Mouse (Mus musculus): ENCODE measurements around the gene Zfp804a.

The Zfp804a gene

GRCm38 (mm10) chr2:82217873-82218272 is 164.9 kb downstream of the Zfp804a start:
- in situ Hi-C loops (cut with MboI; ENCODE audit: low pct_unique_long_range_greater_than_20kb in 1 of 2, low sequenced_read_pairs in 2 of 2, unreplicated experiment in 1 of 2): no loop called here

- in situ Hi-C loops (cut with MboI; ENCODE audit: low pct_unique_long_range_greater_than_20kb in 1 of 2, low sequenced_read_pairs in 2 of 2, unreplicated experiment in 1 of 2): no loop called here
Observed at GRCm38 (mm10) chr2:82246020-82246419, 193.0 kb downstream of the Zfp804a start.

- in situ Hi-C loops (cut with MboI; ENCODE audit: low pct_unique_long_range_greater_than_20kb in 1 of 2, low sequenced_read_pairs in 2 of 2, unreplicated experiment in 1 of 2): no loop called here
Observed at GRCm38 (mm10) chr2:82246902-82247522, 194.0 kb downstream of the Zfp804a start.

- in situ Hi-C loops (cut with MboI; ENCODE audit: low pct_unique_long_range_greater_than_20kb in 1 of 2, low sequenced_read_pairs in 2 of 2, unreplicated experiment in 1 of 2): no loop called here
Observed at GRCm38 (mm10) chr2:82253382-82253781, 200.4 kb downstream of the Zfp804a start.

- in situ Hi-C loops (cut with MboI; ENCODE audit: low pct_unique_long_range_greater_than_20kb in 1 of 2, low sequenced_read_pairs in 2 of 2, unreplicated experiment in 1 of 2): no loop called here
Observed at GRCm38 (mm10) chr2:82282591-82283269, 229.7 kb downstream of the Zfp804a start.

GRCm38 (mm10) chr2:82294932-82295493 is 242.0 kb downstream of the Zfp804a start:
- in situ Hi-C loops (cut with MboI; ENCODE audit: low pct_unique_long_range_greater_than_20kb in 1 of 2, low sequenced_read_pairs in 2 of 2, unreplicated experiment in 1 of 2): no loop called here

Data from mouse embryonic stem cell (cell line).